Mouse (Mus musculus) stomach, postnatal 0 days (tissue): ENCODE data around the gene Lexm. TPM values are rescaled to one million over a fixed set of nuclear protein-coding genes. Genes with fewer than 3 reads are reported as not detected.

Experiments used
- ATAC-seq: fragments of 200-750 bp; cut with Nextera tagmentation; 2 replicates; pipeline ENCODE4 v1.8.0; 2017; ENCODE audit not compliant: low FRiP score, low TSS enrichment
- DNase-seq: peaks from one replicate; pipeline ENCODE4 v3.0.0-alpha.2; 2016; ENCODE audit warnings: low spot score
- H3K27ac ChIP-seq: fragments of 300-500 bp; sonication (generic); replicated peaks from 2 replicates; pipeline ENCODE4 v1.5.1; 2014; ENCODE audit warnings: mild to moderate bottlenecking, control low read depth
- H3K27me3 ChIP-seq: fragments of 300-500 bp; sonication (generic); 2 replicates; pipeline ENCODE4 v1.6.1; 2014; ENCODE audit warnings: low read length; ENCODE audit not compliant: control insufficient read depth, insufficient read depth
- H3K36me3 ChIP-seq: fragments of 300-500 bp; sonication (generic); 2 replicates; pipeline ENCODE4 v1.6.1; 2014; ENCODE audit warnings: low read length, mixed read lengths; ENCODE audit not compliant: control insufficient read depth, insufficient read depth
- H3K4me1 ChIP-seq: fragments of 300-500 bp; sonication (generic); replicated peaks from 2 replicates; pipeline ENCODE4 v1.6.1; 2014; ENCODE audit warnings: antibody characterized with exemption; ENCODE audit not compliant: control insufficient read depth, insufficient read depth
- H3K4me2 ChIP-seq: fragments of 300-500 bp; sonication (generic); replicated peaks from 2 replicates; pipeline ENCODE4 v1.6.1; 2014; ENCODE audit warnings: low read depth, mild to moderate bottlenecking, control low read depth, moderate library complexity
- H3K4me3 ChIP-seq: fragments of 300-500 bp; sonication (generic); 2 replicates; pipeline ENCODE4 v1.5.1; 2014; ENCODE audit warnings: low read depth, low read length, control low read depth
- H3K9ac ChIP-seq: fragments of 300-500 bp; sonication (generic); 2 replicates; pipeline ENCODE4 v1.6.1; 2014; ENCODE audit warnings: mild to moderate bottlenecking, low read length, control low read depth, mixed read lengths
- H3K9me3 ChIP-seq: fragments of 300-500 bp; sonication (generic); 2 replicates; pipeline ENCODE4 v1.6.1; 2016; ENCODE audit warnings: low read length; ENCODE audit not compliant: control insufficient read depth
- CTCF ChIP-seq: IDR thresholded peaks from 2 replicates; pipeline ENCODE4 v1.5.1; 2016; ENCODE audit warnings: antibody characterized with exemption, low read depth, mild to moderate bottlenecking, moderate library complexity
- EP300 ChIP-seq: optimal IDR thresholded peaks from 2 replicates; pipeline ENCODE3; 2016; ENCODE audit warnings: antibody characterized with exemption
- WGBS: fragments of 180-500 bp; shearing (Covaris S2); extraction: QIAGEN DNeasy Blood & Tissue Kit; methylation state at CpG from one replicate; pipeline ENCODE4 v1.1.7; 2014; 5-methylcytosine and 5-hydroxymethylcytosine counted together
- polyA plus RNA-seq: library from polyadenylated mRNA; unstranded; fragments of >200 nt; fragmentation: Nextera tagmentation; extraction: Ambion mirVana; gene quantifications from 2 replicates; pipeline ENCODE4 v1.2.1, GENCODE M21; 2015

Lexm gene
- polyA plus RNA-seq, 1 experiment from 2014 or later: not detected

GRCm38 (mm10) chr4:106559343-106560212, 57.5 kb downstream of the Lexm start:
- Histone ChIP-seq H3K4me2 (peak overlapping the region; percentile 87), H3K36me3 (no peaks in the 10 kb centered on the region), H3K4me1 (peaks cover 10% of the 10 kb centered on the region; the same call in 1 of the 2 replicates), H3K9me3 (no peaks in the 10 kb centered on the region), H3K4me3 (peak overlapping the region; percentile 65; the same call in 1 of the 2 replicates), H3K27me3 (no peaks in the 10 kb centered on the region), H3K27ac (peak overlapping the region; percentile 84), H3K9ac (no peak overlapping the region)
- no peak; the same call in 1 of the 2 replicates for TF ChIP-seq CTCF
- ATAC-seq (peak; percentile 58), DNase-seq (no peak)
- 32% methylated on average over 13 of the region's 13 CpGs for WGBS

DNA sequence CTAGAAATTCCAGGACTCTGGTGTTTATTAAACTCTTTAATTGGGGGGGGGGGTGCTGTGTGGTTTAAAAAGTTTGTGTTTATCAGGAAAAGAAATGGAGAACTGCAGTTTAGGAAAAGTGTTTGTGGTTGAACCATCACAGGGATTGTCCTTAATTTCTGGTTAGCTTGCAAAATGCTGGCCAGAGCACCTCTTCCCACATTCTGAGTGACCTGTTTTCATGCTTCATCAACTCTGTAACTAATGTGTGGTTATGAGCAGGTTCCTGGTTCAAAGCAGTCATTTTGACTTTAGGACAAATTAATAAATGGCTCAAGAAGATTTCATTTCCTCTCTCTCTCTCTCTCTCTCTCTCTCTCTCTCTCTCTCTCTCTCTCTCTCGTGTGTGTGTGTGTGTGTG, 59.1 kb downstream of the Lexm start:
- H3K9ac ChIP-seq: no peak overlapping the region
- peaks cover 7% of the 10 kb centered on the region; the same call in 1 of the 2 replicates for H3K4me1 ChIP-seq
- H3K9me3 ChIP-seq: no peaks in the 10 kb centered on the region
- ATAC-seq (no peak), DNase-seq (no peak)
- H3K36me3 ChIP-seq: no peaks in the 10 kb centered on the region
- no peaks in the 10 kb centered on the region for H3K27me3 ChIP-seq
- TF ChIP-seq CTCF (no peak), EP300 (no peak)
- H3K4me3 ChIP-seq: no peak overlapping the region
- H3K4me2 ChIP-seq: no peak overlapping the region
- no peak overlapping the region for H3K27ac ChIP-seq
- no CpG with 5 or more reads among the region's 1 CpGs for WGBS

DNA sequence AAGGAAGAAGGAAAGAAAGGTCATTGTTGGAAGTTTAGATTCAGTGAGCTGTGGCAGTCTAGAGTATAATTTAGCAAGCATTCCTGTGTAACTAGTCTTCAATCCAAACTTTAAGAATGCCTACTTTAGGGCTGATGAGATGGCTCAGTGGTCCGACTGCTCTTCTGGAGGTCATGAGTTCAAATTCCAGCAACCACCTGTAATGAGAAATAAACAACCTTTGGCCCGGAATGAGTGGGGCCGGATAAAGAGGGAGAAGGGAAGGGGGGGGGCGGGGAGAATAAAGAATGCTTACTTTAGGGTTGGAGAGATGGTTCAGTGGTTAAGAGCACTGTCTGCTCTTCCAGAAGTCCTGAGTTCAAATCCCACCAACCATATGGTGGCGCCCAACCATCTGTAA, 59.8 kb downstream of the Lexm start:
- no peak overlapping the region for H3K4me3 ChIP-seq
- DNase-seq (no peak), ATAC-seq (no peak)
- no peaks in the 10 kb centered on the region for H3K27me3 ChIP-seq
- H3K9me3 ChIP-seq: no peaks in the 10 kb centered on the region
- peaks cover 4% of the 10 kb centered on the region; the same call in 1 of the 2 replicates for H3K4me1 ChIP-seq
- no peak overlapping the region for H3K4me2 ChIP-seq
- 50% methylated on average over 5 of the region's 5 CpGs for WGBS
- H3K9ac ChIP-seq: no peak overlapping the region
- TF ChIP-seq EP300: no peak
- TF ChIP-seq CTCF: no peak
- H3K27ac ChIP-seq: no peak overlapping the region
- H3K36me3 ChIP-seq: no peaks in the 10 kb centered on the region

GRCm38 (mm10) chr4:106550516-106551166, 66.4 kb downstream of the Lexm start:
- H3K4me1 ChIP-seq: no peaks in the 10 kb centered on the region; the same call in 1 of the 2 replicates
- no peaks in the 10 kb centered on the region for H3K27me3 ChIP-seq
- H3K27ac ChIP-seq: no peak overlapping the region
- H3K36me3 ChIP-seq: no peaks in the 10 kb centered on the region
- no peak overlapping the region for H3K4me3 ChIP-seq
- no peak overlapping the region for H3K4me2 ChIP-seq
- WGBS: 37% methylated on average over 8 of the region's 8 CpGs
- no peak for DNase-seq
- no peaks in the 10 kb centered on the region for H3K9me3 ChIP-seq
- ATAC-seq: no peak
- no peak overlapping the region for H3K9ac ChIP-seq
- TF ChIP-seq CTCF (no peak), EP300 (no peak)

DNA sequence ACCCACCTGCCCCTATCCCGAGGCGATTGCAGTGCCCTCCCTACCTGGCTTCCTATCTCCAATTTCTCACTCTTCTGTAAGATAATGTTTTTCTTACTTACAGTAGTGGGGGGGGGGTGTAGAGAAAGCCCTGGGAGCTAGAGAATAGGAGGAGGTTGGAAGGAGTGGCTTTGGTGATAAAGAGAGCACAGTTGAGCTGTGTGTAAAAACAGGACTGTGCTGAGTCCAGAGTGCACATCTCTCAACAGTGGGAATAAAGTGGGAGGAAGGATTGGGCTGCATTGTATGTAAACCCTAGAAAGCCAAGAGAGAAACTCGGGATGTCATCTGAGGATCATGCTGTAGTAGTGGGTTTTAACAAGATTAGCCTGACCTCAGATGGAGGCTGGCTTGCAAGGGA, 68.9 kb downstream of the Lexm start:
- H3K4me2 ChIP-seq: no peak overlapping the region
- 60% methylated on average over 3 of the region's 3 CpGs for WGBS
- no peaks in the 10 kb centered on the region for H3K27me3 ChIP-seq
- no peak for DNase-seq
- no peaks in the 10 kb centered on the region for H3K9me3 ChIP-seq
- no peaks in the 10 kb centered on the region; the same call in 1 of the 2 replicates for H3K4me1 ChIP-seq
- no peak for TF ChIP-seq CTCF
- no peak for TF ChIP-seq EP300
- H3K36me3 ChIP-seq: no peaks in the 10 kb centered on the region
- H3K9ac ChIP-seq: no peak overlapping the region
- H3K27ac ChIP-seq: no peak overlapping the region
- ATAC-seq: no peak
- no peak overlapping the region for H3K4me3 ChIP-seq

DNA sequence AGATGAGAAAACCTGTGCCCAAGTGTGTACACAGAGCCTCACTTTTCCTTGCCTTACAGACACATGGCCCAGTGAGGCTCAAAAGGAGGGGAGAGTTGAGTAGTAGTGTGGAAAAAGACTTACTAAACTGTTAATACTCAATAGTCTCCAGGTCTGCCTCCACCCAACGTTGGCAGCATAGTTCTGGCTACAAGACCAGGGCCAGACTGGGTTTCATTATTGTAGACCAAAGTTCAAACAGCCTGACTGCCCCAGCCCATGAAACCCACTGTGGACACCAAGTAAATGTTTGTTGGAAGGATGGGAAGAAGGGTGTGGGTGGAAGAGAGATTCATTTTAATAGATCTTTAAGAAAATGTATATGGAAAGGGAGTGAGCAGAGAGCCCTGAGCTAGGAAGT, 70.1 kb downstream of the Lexm start:
- H3K4me2 ChIP-seq: no peak overlapping the region
- ATAC-seq (no peak), DNase-seq (no peak)
- H3K4me3 ChIP-seq: no peak overlapping the region
- 76% methylated on average over 1 of the region's 1 CpGs for WGBS
- no peaks in the 10 kb centered on the region; the same call in 1 of the 2 replicates for H3K4me1 ChIP-seq
- no peaks in the 10 kb centered on the region for H3K27me3 ChIP-seq
- no peak overlapping the region for H3K9ac ChIP-seq
- H3K9me3 ChIP-seq: no peaks in the 10 kb centered on the region
- TF ChIP-seq EP300 (no peak), CTCF (no peak)
- H3K36me3 ChIP-seq: no peaks in the 10 kb centered on the region
- H3K27ac ChIP-seq: no peak overlapping the region
